Mouse (Mus musculus) urinary bladder, postnatal 4 days (tissue): ENCODE results near the gene Gm20388.

Experiments
- DNase-seq, 2 experiments: peaks; one replicate each; pipeline ENCODE4 v3.0.0; 2021 to 2022; ENCODE audit warnings: low spot score in 2 of 2

Gm20388 gene

GRCm38 (mm10) chr8:122718711-122719499 lies 2808.3 kb downstream of the Gm20388 start:
- no peak for DNase-seq

- DNase-seq: no peak
These were observed 2808.9 kb downstream of the Gm20388 start for GRCm38 (mm10) chr8:122719500-122720065.

GRCm38 (mm10) chr8:122720070-122720729 lies 2809.6 kb downstream of the Gm20388 start:
- DNase-seq: no peak

- DNase-seq: no peak
These were observed 2810.4 kb downstream of the Gm20388 start for GRCm38 (mm10) chr8:122720811-122721640.

- no peak for DNase-seq
These were observed 2814.5 kb downstream of the Gm20388 start for GRCm38 (mm10) chr8:122725187-122725586.

- DNase-seq: no peak
These were observed 2816.1 kb downstream of the Gm20388 start for GRCm38 (mm10) chr8:122726789-122727188.

- DNase-seq: no peak
These were observed 2816.8 kb downstream of the Gm20388 start for GRCm38 (mm10) chr8:122727412-122727811.

- no peak for DNase-seq
These were observed 2818.0 kb downstream of the Gm20388 start for GRCm38 (mm10) chr8:122728630-122729029.

- DNase-seq: no peak
These were observed 2824.5 kb downstream of the Gm20388 start for GRCm38 (mm10) chr8:122735110-122735509.

GRCm38 (mm10) chr8:122735542-122736473 lies 2825.2 kb downstream of the Gm20388 start:
- no peak for DNase-seq

GRCm38 (mm10) chr8:122736623-122737022 lies 2826.0 kb downstream of the Gm20388 start:
- no peak for DNase-seq

- DNase-seq: no peak
These were observed 2826.4 kb downstream of the Gm20388 start for GRCm38 (mm10) chr8:122737071-122737470.

GRCm38 (mm10) chr8:122737886-122738285 lies 2827.2 kb downstream of the Gm20388 start:
- DNase-seq: no peak

GRCm38 (mm10) chr8:122739102-122739725 lies 2828.6 kb downstream of the Gm20388 start:
- no peak for DNase-seq

GRCm38 (mm10) chr8:122742471-122742870 lies 2831.8 kb downstream of the Gm20388 start:
- no peak for DNase-seq

GRCm38 (mm10) chr8:122745022-122745749 lies 2834.5 kb downstream of the Gm20388 start:
- DNase-seq: no peak

GRCm38 (mm10) chr8:122745750-122746275 lies 2835.2 kb downstream of the Gm20388 start:
- no peak for DNase-seq

GRCm38 (mm10) chr8:122746439-122746838 lies 2835.8 kb downstream of the Gm20388 start:
- no peak for DNase-seq

GRCm38 (mm10) chr8:122747825-122748224 lies 2837.2 kb downstream of the Gm20388 start:
- DNase-seq: no peak
